Mouse (Mus musculus) E14TG2a.4 (cell line): ENCODE measurements at regions not wholly inside any gene's neighbourhood (a gene's known extent, or its start where the extent isn't known, plus 50 kb on each side); places are given as distances from the start of the nearest gene placed in this dataset.

ENCODE experiments used
- CTCF ChIP-seq: conservative IDR thresholded peaks from 2 replicates; pipeline ENCODE4 v1.5.1; 2014; ENCODE audit warnings: low read length
- NANOG ChIP-seq: IDR thresholded peaks from 2 replicates; pipeline ENCODE4 v1.6.1; 2014; ENCODE audit warnings: borderline replicate concordance, low read length, mixed read lengths

GRCm38 (mm10) chr14:29878423-29878800, 89.7 kb upstream of the Selenok start:
- TF ChIP-seq CTCF (no peak), NANOG (no peak)
